Mouse (Mus musculus) A20 (cell line): ENCODE measurements around the gene Slc12a7.

ENCODE experiments used
- DNase-seq: peaks from one replicate; pipeline ENCODE4 v3.0.0-alpha.2; 2011; ENCODE audit warnings: low read depth, low spot score

Slc12a7 gene

DNA sequence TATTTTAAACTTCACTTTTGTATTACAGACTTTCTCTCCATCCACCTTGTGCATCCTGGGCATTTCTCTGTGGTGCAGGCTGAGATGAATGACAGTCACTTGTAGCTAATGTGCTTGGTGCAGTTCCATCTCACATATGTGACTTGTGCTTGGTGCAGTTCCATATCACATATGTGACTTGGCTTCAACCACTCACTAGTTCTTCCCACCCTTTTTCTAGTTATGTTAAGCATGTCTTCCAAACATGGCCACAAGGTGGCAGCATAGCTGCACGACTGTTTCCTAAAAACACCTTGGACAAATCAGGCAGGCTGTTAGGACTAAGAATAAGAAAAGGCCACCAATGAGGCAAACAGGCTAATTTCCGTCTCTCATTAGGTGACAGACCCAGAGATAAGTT lies 14.7 kb upstream of the Slc12a7 start:
- DNase-seq, result peak; percentile 77

DNA sequence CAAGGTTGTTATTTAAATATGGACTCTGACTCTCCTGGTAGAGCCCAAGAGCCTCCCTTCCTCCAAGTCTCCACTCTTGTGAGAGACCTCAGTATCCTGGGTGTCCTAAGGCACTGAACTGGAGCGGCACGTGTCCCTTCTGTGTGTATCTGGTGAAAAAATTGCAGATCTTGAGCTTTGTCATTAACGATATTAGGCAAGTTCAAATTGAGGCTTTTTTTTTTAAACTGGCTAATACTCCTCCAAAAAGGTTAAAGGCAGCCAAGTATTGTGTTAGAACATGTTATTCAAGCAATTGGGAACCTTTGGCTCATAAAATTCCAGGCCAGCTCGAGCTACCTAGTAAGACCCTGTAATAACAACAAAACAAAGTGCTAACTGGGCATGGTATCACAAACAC lies 12.7 kb upstream of the Slc12a7 start:
- DNase-seq, result no peak

GRCm38 (mm10) chr13:73723081-73723668 lies 9.7 kb upstream of the Slc12a7 start:
- DNase-seq, result peak; percentile 34

DNA sequence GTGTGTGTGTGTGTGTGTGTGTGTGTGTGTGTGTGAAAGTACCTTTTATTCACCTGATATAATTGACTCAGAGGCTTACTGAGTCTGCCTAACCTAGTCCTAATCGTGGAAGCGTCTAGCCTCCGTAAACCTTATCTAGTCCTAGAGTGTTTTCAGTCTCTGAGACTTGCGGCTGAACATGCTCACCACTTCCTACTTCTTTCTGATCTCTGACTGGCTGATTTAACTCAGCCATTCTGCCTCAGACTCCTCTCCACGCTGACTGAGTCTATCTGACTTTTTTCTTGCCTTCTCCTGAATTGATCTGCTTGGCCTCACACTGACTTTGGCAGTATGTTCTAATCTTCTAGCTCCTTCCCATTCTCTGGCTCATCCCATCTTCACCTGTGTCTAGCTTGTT lies 7.6 kb upstream of the Slc12a7 start:
- no peak for DNase-seq

DNA sequence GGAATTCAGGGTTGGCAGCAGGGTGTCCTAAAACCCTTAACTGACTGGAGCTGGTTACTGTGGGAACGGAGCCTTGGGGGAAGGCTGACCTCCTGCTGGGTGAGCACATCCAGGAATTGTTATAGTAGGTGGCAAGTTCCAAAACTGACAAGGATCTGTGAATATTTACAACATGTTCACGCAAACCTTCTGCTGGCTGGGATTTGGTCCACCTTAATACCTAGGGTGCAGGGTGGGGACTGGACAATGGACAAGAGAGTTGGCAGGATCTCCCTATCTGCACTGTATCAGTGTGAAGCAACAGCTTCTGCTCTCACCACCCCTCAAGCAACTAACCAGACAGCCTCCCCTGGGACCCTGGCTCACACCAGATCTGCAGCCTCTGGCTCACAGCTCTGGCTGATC lies 5.3 kb upstream of the Slc12a7 start:
- DNase-seq, result no peak

- DNase-seq, result no peak
Measured at GRCm38 (mm10) chr13:73728633-73729032, 4.3 kb upstream of the Slc12a7 start.

DNA sequence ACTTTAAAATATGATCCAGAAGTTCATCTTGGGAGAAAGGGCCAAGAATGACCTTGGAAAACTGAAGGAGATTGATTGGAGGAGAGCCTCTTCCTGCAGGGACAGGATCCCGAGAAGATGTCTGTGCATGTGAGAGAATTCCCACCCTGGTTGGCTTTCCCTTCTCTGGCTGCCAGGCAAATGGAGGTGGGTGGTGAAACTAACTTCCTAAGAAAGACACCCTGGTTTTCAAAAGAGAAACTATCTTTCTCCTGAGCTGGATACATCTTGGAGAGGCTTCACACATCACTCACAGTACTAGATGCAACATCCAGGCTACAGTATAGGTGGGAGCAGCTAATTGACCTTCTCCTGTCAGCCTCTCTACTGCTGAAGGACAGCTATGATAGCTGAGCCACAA lies 2.0 kb upstream of the Slc12a7 start:
- DNase-seq, result no peak

DNA sequence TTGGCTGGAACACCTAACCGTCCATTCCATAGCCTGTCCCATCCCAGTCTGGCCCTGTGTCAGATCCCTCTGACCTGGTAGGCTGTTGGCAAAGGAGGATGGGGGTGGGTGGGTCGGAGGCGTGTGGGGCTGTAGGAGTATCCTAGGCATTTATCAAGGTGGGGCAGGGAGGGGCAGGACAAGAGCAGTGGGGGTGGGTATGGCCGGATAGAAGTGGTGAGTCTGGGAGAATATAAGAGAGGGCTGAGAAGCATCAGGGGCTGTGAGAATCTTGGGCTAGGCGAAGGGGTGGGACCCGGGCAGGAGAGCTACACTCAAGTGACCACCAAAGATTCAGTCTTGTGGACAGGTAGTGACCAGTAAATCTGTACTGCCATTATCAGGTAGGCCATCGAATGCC lies 659 bp upstream of the Slc12a7 start:
- DNase-seq, result no peak

DNA sequence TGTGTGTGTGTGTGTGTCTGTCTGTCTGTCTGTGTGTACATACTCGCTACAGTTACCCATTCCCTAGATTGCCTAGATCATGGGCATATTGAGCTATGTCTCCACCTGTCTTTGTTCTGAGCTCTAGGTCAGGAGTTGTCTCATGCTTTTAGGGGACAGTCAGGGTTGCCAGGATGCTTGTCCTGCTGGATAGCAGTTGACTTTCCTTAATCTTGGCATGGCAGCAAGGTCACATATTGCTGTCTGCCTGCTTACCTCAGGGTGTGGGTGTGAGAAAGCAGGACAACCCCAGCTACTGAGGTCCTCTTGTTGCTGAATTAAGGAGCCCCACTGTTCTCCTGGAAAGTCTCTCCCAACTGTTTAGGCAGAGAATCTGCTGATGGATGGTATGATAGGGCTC lies 1.5 kb downstream of the Slc12a7 start:
- DNase-seq, result no peak

GRCm38 (mm10) chr13:73735270-73735669 lies 2.4 kb downstream of the Slc12a7 start:
- DNase-seq, result no peak

GRCm38 (mm10) chr13:73735928-73736327 lies 3.0 kb downstream of the Slc12a7 start:
- no peak for DNase-seq

GRCm38 (mm10) chr13:73736943-73737342 lies 4.0 kb downstream of the Slc12a7 start:
- no peak for DNase-seq

GRCm38 (mm10) chr13:73740399-73740944 lies 7.6 kb downstream of the Slc12a7 start:
- peak; percentile 20 for DNase-seq

GRCm38 (mm10) chr13:73742944-73743343 lies 10.1 kb downstream of the Slc12a7 start:
- peak; percentile 64 for DNase-seq

DNA sequence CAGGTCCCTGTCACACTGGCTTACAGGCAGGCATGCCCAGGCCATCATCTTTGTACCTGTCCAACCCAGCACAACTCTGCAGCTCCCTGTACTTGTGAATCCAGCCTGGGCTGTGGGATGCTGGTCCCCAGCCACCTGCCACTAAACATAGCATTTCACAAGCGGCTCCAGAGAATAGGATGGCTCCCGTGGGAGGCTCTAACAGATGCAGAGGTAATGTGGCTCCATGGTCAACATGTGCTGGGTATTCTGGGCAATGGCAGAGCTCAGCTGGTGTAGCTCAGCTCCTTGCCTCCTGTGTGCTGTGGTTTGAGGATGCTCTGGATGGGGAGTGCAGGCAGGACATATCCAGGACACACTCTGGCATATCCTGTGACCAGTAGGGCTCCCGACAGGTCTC lies 10.8 kb downstream of the Slc12a7 start:
- no peak for DNase-seq

GRCm38 (mm10) chr13:73748663-73749440 lies 16.0 kb downstream of the Slc12a7 start:
- peak; percentile 58 for DNase-seq

GRCm38 (mm10) chr13:73750435-73750834 lies 17.5 kb downstream of the Slc12a7 start:
- DNase-seq, result no peak

GRCm38 (mm10) chr13:73751284-73751683 lies 18.4 kb downstream of the Slc12a7 start:
- no peak for DNase-seq

GRCm38 (mm10) chr13:73755809-73756208 lies 22.9 kb downstream of the Slc12a7 start:
- no peak for DNase-seq

DNA sequence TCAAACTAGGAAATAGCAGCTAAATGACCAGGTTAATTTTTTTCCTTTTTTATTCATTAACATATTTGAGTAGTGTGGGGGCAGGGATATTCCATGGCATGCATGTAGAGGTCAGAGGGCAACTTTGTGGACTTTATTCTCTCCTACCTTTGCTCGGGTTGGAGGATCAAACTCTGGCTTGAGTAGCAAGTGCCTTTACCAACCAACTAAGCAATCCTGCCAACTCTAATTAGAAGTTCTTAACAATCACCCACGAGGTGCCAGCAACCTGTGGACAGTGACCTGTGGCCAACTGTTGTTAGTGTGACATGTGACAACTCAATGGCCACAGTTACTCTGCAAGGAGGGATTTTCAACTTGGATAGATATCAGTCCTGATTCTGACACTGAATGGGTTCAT lies 24.0 kb downstream of the Slc12a7 start:
- DNase-seq, result no peak

GRCm38 (mm10) chr13:73757362-73757761 lies 24.5 kb downstream of the Slc12a7 start:
- no peak for DNase-seq

- no peak for DNase-seq
Measured at GRCm38 (mm10) chr13:73759596-73759995, 26.7 kb downstream of the Slc12a7 start.

- no peak for DNase-seq
Measured at GRCm38 (mm10) chr13:73760126-73760525, 27.2 kb downstream of the Slc12a7 start.
